Mouse (Mus musculus) liver, embryonic 14 days (tissue): ENCODE measurements around the gene Hnrnpa0. TPM values are rescaled to one million over a fixed set of nuclear protein-coding genes. Genes with fewer than 3 reads are reported as not detected.

Experiments
- polyA plus RNA-seq: library from polyadenylated mRNA; depleted of rRNA; stranded (reverse); fragments of >200 nt; gene quantifications from 2 replicates; pipeline ENCODE4 v1.2.3, GENCODE M21; 2012; rRNA removed

Gene Hnrnpa0
- 55.1 and 59.7 TPM in 2 replicates for polyA plus RNA-seq

GRCm38 (mm10) chr13:58128396-58128767, at the start of gene Hnrnpa0:
Gene Hnrnpa0, minus strand, starts transcription at chr13:58128556.

GRCm38 (mm10) chr13:58157447-58158098, 29.2 kb upstream of the Hnrnpa0 start, which contains the start of gene Idnk:
Gene Idnk, plus strand, starts transcription at chr13:58157649.

GRCm38 (mm10) chr13:58113061-58113900, 15.1 kb downstream of the Hnrnpa0 start, which contains the start of gene Klhl3:
Gene Klhl3, minus strand, starts transcription at chr13:58113592.

Other genes with a start within 250 kb of the Hnrnpa0 start
- 0.03 and 0.07 TPM in 2 replicates for gene Spock1, start 220.2 kb downstream of the Hnrnpa0 start, polyA plus RNA-seq
- gene Klhl3, start 15.0 kb downstream of the Hnrnpa0 start, polyA plus RNA-seq, result 0.43 TPM in 2 replicates
- gene Idnk, start 29.1 kb upstream of the Hnrnpa0 start, polyA plus RNA-seq, result 5.9 and 7.5 TPM in 2 replicates
- gene Ubqln1, start 87.1 kb upstream of the Hnrnpa0 start, polyA plus RNA-seq, result 25.5 and 30.7 TPM in 2 replicates
- gene Gkap1, start 147.1 kb upstream of the Hnrnpa0 start, polyA plus RNA-seq, result 4.9 TPM in 2 replicates
- 0.02 and 0.03 TPM in 2 replicates for gene Kif27, start 230.6 kb upstream of the Hnrnpa0 start, polyA plus RNA-seq